Mouse (Mus musculus): Measurements from ENCODE around the gene Atp2c2.

The Atp2c2 gene

GRCm38 (mm10) chr8:119784141-119784574 lies 84.3 kb downstream of the Atp2c2 start:
- in situ Hi-C loops (cut with MboI) = loop anchor here (5.0 to 10.0 kb wide), 2 partner anchors 58 to 131 kb away; partner anchors contain the start of genes Cotl1, Gm20388 and Usp10

- in situ Hi-C loops (cut with MboI) = loop anchor here (5.0 to 10.0 kb wide), 2 partner anchors 58 to 130 kb away; partner anchors contain the start of genes Cotl1, Gm20388 and Usp10
Observed at GRCm38 (mm10) chr8:119784676-119785075, 84.9 kb downstream of the Atp2c2 start.

DNA sequence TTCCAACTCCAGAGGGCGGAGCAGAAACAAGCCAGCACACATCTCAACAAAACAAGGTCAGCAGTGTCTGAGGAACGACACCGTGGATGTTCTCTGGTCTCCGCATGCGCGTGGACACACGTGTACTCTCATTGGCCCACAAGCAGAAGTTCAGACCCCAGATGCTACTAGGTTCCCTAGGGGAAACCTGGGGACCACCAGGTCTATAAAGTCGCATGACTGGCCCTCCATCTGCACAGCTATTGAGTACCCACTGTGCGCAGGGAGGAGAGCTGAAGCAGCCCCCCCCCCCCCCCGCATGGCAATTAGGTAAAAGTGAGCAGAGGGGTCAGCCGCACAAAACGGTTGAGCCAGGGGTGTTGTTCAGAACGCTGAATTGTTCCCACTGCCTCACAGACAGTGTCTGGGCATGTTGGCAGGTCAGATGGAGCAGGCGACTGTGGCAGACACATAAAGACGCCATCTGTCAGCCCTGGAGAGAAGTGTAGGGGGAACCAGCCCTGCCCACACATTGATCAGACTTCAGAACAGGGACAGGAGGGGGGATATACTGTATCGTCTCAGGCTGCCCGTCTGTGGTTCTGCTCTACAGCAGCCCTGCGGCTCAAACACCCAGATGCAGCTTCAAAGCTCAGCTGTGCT lies 86.1 kb downstream of the Atp2c2 start:
- in situ Hi-C loops (cut with MboI) = loop anchor here (10.0 kb wide), 1 partner anchor 129 kb away; the partner anchor contains the start of genes Gm20388 and Usp10

- in situ Hi-C loops (cut with MboI) = loop anchor here (10.0 kb wide), 1 partner anchor 128 kb away; the partner anchor contains the start of genes Gm20388 and Usp10
Observed at GRCm38 (mm10) chr8:119786871-119787270, 87.1 kb downstream of the Atp2c2 start.

DNA sequence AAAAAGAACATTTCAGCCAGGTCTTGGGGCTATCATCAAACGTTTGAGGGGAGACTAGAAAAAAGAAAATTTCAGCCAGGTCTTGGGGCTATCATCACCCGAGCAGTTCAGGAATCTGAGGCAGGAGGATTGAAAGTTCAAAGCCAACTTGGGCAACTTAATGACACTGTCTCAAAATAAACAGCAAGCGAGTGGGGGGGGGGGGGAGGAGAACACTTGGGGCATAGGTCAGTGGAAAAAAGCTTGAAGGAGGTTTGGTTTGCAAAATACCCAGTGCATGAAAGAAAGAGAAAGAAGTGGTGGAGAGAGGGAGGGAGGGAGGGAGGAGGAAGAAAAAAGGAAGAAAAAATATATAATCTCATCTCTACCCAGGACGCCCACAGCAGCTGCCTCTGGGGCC lies 87.5 kb downstream of the Atp2c2 start:
- in situ Hi-C loops (cut with MboI) = loop anchor here (10.0 kb wide), 1 partner anchor 127 kb away; the partner anchor contains the start of genes Gm20388 and Usp10

- in situ Hi-C loops (cut with MboI) = loop anchor here (10.0 kb wide), 1 partner anchor 126 kb away; the partner anchor contains the start of genes Gm20388 and Usp10
Observed at GRCm38 (mm10) chr8:119788607-119789381, 89.0 kb downstream of the Atp2c2 start.

DNA sequence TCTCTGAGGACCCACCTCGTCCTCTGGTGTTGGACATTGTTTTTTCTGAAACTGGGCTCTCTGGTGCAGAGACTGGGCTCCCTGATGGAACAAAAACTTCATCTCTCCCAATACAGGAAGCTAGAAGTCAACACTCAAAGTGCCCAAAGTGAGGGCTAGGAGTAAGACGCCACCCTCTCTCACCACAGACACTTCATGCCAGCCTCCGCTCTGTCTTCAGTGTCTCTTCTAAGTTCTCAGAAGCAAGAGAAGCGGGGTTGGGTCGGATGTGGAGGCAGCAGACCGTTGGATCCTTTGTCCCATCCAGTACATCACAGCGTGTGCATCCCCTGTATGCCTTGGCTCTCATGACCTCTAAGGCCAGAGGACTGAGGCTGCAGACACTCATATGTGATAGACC lies 89.8 kb downstream of the Atp2c2 start:
- in situ Hi-C loops (cut with MboI) = loop anchor here (10.0 kb wide), 1 partner anchor 125 kb away; the partner anchor contains the start of genes Gm20388 and Usp10

- in situ Hi-C loops (cut with MboI) = no loop called here
Observed at GRCm38 (mm10) chr8:119791804-119792704, 92.2 kb downstream of the Atp2c2 start.

GRCm38 (mm10) chr8:119794689-119795088 lies 94.9 kb downstream of the Atp2c2 start:
- in situ Hi-C loops (cut with MboI) = no loop called here

DNA sequence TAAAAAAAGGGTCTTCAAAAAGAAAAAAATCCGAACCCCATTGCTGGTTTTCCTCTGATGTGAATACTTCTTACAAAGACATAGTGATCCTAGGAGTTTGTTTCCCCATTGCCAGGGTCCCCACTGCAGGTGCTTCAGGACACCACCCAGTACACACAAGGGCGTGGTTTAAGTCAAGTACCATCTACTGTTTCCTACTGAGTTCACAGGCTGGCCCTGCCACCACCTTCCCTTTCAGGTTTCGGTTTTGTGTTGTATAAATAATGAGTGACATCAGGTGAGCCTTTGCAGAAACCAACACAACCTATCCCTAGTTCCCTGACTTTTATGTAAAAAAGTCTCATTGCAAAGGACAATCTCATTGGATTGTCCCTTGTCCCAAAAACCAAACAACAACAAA lies 95.8 kb downstream of the Atp2c2 start:
- in situ Hi-C loops (cut with MboI) = no loop called here

DNA sequence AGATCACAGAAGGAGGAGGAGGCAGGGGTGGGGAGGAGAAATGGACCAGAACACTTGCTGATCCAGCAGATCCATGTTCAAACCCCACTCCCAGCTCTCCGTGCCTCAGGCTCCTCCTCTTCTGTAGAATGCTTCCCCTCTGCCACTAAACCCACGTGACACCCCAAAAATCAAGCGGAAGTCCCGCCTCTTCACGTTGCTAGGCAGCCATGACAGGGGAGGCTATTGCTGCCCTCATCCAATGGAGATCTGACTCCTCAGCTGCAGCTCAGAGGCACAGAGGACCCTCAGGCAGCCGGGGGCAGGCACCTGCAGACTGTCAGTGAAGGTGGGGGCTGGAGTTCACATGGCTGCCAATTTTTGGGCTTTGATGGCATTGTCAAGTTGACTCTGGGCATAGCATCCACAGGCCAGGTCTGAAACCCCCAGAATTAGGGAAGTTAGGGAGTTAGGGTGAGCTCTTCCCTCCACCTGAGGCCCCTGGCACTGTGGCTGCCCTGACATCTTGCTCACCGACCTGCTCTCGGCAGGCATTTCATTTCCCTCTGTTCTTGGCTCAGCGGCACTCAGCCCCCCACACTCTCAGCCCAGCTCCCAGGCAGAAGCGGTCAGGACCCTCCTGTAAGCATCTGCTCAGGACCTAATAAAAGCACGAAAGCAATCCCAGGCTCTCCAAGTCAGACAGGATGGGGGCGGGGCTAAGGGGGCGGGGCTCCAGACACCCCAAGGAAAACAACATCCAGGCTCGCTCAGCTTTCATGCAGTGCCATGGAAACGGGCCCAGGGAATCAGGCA lies 98.6 kb downstream of the Atp2c2 start:
- in situ Hi-C loops (cut with MboI) = no loop called here

DNA sequence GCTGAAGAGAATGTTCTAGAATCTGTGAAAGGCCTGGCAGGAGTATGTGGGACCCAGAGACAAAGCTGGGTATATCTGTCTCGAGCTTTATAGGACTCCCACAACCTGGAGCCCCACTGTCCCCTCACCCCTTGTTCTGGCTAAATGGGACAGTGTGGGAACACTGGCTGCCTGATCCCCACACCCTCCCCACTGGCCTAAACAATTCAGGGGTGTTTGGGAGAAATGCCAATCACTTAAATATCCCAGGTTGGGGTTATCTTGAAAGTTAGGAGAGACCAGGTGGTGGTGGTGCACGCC lies 99.1 kb downstream of the Atp2c2 start:
- in situ Hi-C loops (cut with MboI) = no loop called here

- in situ Hi-C loops (cut with MboI) = no loop called here
Observed at GRCm38 (mm10) chr8:119801168-119801567, 101.4 kb downstream of the Atp2c2 start.

GRCm38 (mm10) chr8:119802592-119802991 lies 102.8 kb downstream of the Atp2c2 start:
- in situ Hi-C loops (cut with MboI) = no loop called here

DNA sequence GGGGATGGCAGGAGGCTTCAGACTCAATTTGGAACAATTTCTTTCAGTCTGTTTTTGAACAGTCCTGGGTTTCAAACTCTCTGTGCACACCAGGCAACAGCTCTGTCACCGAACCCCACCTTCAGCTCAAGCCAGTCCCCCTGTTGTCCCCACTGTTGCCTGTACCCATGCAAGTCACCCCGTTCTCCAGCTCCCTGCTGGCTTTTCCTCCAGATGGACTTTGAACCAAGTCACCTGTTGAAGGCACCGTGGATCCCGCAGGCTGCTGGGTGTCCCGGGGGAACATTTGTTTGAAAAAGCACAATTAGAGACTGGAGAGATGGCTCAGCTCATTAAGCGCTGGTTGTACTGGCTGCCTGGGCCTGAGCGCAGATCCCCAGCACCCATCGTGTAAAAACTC lies 105.5 kb downstream of the Atp2c2 start:
- in situ Hi-C loops (cut with MboI) = no loop called here

DNA sequence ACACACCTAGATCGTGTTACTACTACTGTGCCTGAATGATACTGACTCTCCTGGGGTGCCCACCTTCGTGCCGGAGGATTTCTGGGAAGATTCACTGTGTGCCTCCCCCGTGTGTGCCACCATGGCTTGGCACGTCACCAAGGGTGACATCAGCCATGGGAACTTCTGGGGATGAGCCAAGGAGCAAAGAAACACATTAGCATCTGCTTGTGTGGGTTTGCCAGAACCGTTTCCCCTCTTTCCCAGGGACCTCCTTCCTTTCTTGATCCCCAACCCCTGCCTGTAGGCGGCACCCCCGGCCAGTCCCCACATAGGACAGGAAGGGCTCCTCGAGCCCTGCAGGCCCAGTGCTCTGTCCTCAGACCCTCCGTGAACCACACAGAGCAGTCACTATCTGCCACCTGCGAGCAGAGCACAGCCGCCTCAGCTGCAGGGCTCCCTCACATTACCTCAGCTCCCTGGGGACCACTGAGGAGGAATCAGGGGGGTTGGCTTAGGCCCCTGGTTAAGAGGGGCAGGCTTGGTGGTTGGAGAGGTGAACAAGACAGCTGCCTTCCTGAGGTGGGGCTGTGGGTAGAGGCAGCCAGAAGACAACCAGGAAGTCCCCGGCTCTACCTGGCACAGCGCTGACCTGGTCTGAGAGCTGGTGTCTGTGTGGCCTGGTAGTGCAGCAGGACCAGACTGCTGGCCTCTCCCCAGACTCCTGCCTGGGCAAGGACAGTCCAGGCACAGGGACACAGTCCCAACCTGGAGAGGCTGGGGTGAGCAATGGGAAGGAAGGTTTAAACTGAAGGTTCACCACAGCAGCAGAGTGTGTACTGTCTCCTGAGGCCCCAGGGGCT lies 106.8 kb downstream of the Atp2c2 start:
- in situ Hi-C loops (cut with MboI) = no loop called here
